Mouse (Mus musculus) heart, embryonic 13.5 days (tissue): ENCODE measurements around the gene Msi2. TPM values are rescaled to one million over a fixed set of nuclear protein-coding genes. Genes with fewer than 3 reads are reported as not detected.

ENCODE experiments used
- ATAC-seq: fragments of 200-750 bp; cut with Nextera tagmentation; 2 replicates; pipeline ENCODE4 v1.8.0; 2017; ENCODE audit warnings: moderate TSS enrichment; ENCODE audit not compliant: insufficient number of reproducible peaks, low FRiP score, low TSS enrichment; ENCODE audit errors: extremely low read depth
- H3K27ac ChIP-seq: fragments of 300-500 bp; sonication (generic); replicated peaks from 2 replicates; pipeline ENCODE4 v1.5.1; 2015; ENCODE audit warnings: moderate library complexity, mild to moderate bottlenecking, inconsistent platforms
- H3K27me3 ChIP-seq: fragments of 300-500 bp; sonication (generic); replicated peaks from 2 replicates; pipeline ENCODE4 v1.6.1; 2015; ENCODE audit warnings: mild to moderate bottlenecking, inconsistent platforms
- H3K36me3 ChIP-seq: fragments of 300-500 bp; sonication (generic); 2 replicates; pipeline ENCODE4 v1.6.1; 2015; ENCODE audit warnings: mild to moderate bottlenecking, inconsistent platforms
- H3K4me1 ChIP-seq: fragments of 300-500 bp; sonication (generic); 2 replicates; pipeline ENCODE4 v1.6.1; 2015; ENCODE audit warnings: inconsistent platforms
- H3K4me2 ChIP-seq: fragments of 300-500 bp; sonication (generic); 2 replicates; pipeline ENCODE4 v1.6.1; 2015; ENCODE audit warnings: inconsistent platforms, mild to moderate bottlenecking, moderate library complexity
- H3K4me3 ChIP-seq: fragments of 300-500 bp; sonication (generic); 2 replicates; pipeline ENCODE4 v1.5.1; 2015; ENCODE audit warnings: moderate library complexity, mild to moderate bottlenecking, inconsistent platforms
- H3K9ac ChIP-seq: fragments of 300-500 bp; sonication (generic); 2 replicates; pipeline ENCODE4 v1.6.1; 2015; ENCODE audit warnings: inconsistent platforms, mild to moderate bottlenecking, moderate library complexity
- H3K9me3 ChIP-seq: fragments of 300-500 bp; sonication (generic); 2 replicates; pipeline ENCODE4 v1.6.1; 2016; ENCODE audit warnings: inconsistent platforms
- WGBS: fragments of 180-500 bp; shearing (Covaris S2); methylation state at CpG from one replicate; pipeline ENCODE4 v1.1.7; 2015; ENCODE audit warnings: mixed read lengths; 5-methylcytosine and 5-hydroxymethylcytosine counted together
- polyA plus RNA-seq: library from polyadenylated mRNA; unstranded; fragments of >200 nt; fragmentation: Nextera tagmentation; extraction: Ambion mirVana; gene quantifications from 2 replicates; pipeline ENCODE4 v1.2.1, GENCODE M21; 2015

Gene Msi2
- polyA plus RNA-seq, 1 experiment from 2014 or later, result 16.2 TPM

DNA sequence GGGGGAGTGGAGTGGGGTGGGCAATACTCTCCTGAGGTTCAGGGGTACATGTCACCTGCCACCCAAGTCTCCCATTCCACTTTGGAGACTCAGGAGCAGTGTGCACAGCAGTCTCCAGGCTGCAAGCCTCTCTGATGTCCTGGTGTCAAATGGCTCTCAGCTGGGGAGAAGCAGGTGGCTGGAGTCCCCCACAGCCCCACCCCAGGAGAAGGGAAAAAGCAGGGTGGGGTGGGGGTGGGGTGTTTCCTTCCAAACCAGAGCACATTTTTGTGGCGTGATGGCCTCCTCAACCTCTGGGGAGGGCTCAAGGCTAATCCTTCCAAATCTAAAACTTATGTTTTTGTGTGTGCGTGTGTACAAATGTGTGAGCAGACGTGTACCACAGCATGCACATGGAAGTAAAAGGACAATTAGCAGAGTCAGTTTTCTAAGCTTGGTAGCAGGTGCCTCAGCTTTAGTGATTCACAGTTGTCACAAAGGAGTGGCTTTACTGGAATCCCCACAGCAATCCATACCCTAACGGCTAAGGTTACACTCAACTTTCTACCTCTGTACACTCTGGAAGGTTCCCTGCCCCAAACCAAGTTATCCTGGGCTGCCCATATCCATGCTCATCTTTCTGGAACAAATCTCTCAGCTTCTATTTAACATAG is 161.1 kb downstream of the Msi2 start:
- H3K4me2 ChIP-seq, result no peak overlapping the region
- H3K4me1 ChIP-seq, result peaks cover 97% of the 10 kb centered on the region
- no peak overlapping the region for H3K4me3 ChIP-seq
- ATAC-seq, result no peak
- no peaks in the 10 kb centered on the region for H3K36me3 ChIP-seq
- H3K27ac ChIP-seq, result peak overlapping the region; percentile 96
- H3K9me3 ChIP-seq, result no peaks in the 10 kb centered on the region
- H3K27me3 ChIP-seq, result no peaks in the 10 kb centered on the region
- H3K9ac ChIP-seq, result peak overlapping the region; percentile 41; the same call in 1 of the 2 replicates
- 65% methylated on average over 4 of the region's 4 CpGs for WGBS

DNA sequence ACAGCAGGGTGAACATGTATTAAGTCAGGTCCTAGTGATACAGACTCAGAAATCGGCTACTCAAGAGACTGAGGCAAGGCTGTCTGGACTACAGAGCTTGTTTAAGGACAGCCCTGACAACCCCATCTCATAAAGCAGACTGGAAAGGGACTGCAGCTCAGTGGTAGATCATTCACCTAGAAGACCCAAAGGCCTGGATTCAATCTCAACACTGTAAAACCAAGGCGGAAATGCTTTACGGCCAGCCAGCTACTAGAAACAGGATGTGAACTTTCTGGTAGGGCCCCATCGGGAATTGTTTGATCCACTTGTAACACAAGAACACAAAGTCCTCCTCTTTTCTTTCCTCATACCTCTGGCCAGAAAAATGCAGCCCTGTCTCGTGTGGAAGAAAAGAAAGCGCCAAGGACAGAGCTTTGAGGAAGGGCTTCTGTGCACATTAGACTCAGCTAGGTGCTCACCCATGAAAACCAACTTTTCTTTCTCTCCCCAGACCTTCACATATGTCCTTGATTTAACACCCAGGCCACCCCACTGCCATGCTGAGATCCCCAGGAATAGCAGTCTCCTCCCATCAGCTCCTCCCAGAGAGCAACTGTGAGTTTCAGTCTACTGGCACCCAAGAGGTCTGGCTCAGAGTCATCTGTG is 162.3 kb downstream of the Msi2 start:
- Histone ChIP-seq H3K27ac (peak overlapping the region; percentile 92), H3K4me3 (no peak overlapping the region), H3K36me3 (no peaks in the 10 kb centered on the region), H3K4me2 (peak overlapping the region; percentile 38), H3K9ac (peak overlapping the region; percentile 62), H3K9me3 (no peaks in the 10 kb centered on the region), H3K4me1 (peaks cover 97% of the 10 kb centered on the region), H3K27me3 (no peaks in the 10 kb centered on the region)
- ATAC-seq, result no peak
- WGBS, result 18% methylated on average over 6 of the region's 6 CpGs

DNA sequence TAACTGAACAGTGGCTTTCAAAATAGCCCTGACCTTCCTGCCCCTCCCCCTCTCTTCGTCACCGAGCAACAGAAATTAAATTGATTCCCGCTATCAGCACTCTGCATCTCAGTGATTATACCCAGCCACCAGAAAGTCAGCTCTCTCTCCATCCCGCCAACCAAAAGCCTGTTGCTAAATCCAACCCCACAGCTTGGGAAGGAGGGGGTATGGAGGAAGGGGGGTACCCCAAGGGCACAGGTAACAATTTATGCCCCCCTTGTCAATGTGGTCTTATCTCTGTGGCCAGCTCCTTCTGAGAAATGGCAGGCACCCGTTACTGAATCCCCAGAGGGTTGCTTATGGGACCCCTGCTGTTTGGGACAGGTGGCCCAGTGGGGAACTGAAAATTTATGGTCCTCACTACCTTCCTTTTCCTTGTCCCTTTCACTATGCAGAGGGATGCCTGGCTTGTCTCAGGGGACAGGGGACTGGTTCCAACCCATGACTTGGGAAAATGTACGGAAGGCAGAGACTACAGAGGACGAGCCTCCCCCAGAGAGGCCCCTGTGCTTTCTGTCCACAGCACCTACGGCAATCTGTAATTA is 163.0 kb downstream of the Msi2 start:
- H3K27me3 ChIP-seq, result no peaks in the 10 kb centered on the region
- no peaks in the 10 kb centered on the region for H3K9me3 ChIP-seq
- H3K36me3 ChIP-seq, result no peaks in the 10 kb centered on the region
- H3K4me3 ChIP-seq, result no peak overlapping the region
- ATAC-seq, result peak; percentile 26; the same call in 1 of the 2 replicates
- H3K4me2 ChIP-seq, result peak overlapping the region; percentile 38
- peak overlapping the region; percentile 92 for H3K27ac ChIP-seq
- peaks cover 97% of the 10 kb centered on the region for H3K4me1 ChIP-seq
- H3K9ac ChIP-seq, result peak overlapping the region; percentile 62
- 36% methylated on average over 8 of the region's 8 CpGs for WGBS

DNA sequence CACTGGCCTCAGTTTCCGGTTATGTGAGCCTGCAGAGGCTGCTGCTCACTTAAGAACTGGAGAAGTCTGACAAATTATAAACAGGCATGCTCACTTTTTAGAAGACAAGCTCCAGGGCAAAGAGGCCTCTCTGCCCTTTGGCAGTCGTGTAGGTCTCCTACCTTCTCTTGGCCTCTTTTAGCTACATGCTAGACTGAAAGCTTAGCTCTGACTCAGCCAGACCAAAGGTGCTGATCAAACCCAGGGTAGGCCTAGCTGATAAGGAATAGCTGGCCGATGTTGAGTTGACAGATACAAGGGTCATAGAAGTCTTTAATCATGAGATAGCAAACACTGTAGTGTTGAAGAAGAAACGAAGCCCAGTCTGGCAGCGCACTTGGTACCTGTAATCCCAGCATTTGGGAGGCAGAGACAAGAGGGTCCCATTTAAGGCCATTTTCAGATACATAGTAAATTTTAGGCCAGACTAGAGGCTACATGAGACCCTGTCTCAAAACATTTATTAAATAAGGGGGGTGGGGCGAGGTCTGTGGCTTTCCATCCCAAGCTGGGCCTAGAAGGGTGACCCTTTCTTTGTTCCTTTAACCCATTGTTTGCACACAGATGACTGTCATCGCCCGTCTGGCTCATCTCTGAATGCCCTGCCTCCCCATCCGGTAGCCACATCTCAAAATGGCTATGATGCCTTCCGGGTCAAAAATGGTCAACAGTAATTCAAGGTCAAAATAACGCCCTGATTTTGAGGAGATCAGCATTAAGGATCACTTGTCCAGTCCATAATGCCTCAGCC is 164.6 kb downstream of the Msi2 start:
- H3K9ac ChIP-seq, result peak overlapping the region; percentile 55
- no peaks in the 10 kb centered on the region for H3K36me3 ChIP-seq
- no peak for ATAC-seq
- H3K27me3 ChIP-seq, result no peaks in the 10 kb centered on the region
- H3K4me2 ChIP-seq, result no peak overlapping the region
- no peak overlapping the region for H3K4me3 ChIP-seq
- 44% methylated on average over 11 of the region's 11 CpGs for WGBS
- peak overlapping the region; percentile 92 for H3K27ac ChIP-seq
- H3K4me1 ChIP-seq, result peaks cover 97% of the 10 kb centered on the region
- H3K9me3 ChIP-seq, result no peaks in the 10 kb centered on the region

DNA sequence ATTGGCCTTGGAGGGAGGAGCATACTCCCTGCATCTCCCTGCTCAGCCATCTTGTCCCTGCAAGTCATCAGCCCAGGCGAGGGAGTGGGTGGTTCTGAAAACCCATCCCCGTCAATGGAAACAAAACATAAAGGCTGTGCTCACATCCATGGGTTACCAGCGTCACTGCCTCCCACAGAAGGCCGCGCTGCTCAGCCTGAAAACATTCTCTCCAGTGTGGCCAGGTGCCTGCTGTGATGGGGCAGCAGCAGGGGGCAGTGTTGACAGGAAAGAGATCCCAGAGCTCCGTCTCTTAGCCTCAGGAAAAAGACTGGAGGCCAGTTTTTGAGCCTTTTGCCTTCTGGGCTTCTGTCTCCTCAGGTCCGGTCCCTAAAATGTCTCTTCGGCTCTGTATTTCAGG is 165.3 kb downstream of the Msi2 start:
- no peak for ATAC-seq
- no peaks in the 10 kb centered on the region for H3K36me3 ChIP-seq
- no peaks in the 10 kb centered on the region for H3K9me3 ChIP-seq
- H3K4me1 ChIP-seq, result peaks cover 97% of the 10 kb centered on the region
- peak overlapping the region; percentile 92 for H3K27ac ChIP-seq
- no peaks in the 10 kb centered on the region for H3K27me3 ChIP-seq
- no peak overlapping the region for H3K4me2 ChIP-seq
- no peak overlapping the region for H3K4me3 ChIP-seq
- WGBS, result 17% methylated on average over 8 of the region's 8 CpGs
- H3K9ac ChIP-seq, result peak overlapping the region; percentile 55

DNA sequence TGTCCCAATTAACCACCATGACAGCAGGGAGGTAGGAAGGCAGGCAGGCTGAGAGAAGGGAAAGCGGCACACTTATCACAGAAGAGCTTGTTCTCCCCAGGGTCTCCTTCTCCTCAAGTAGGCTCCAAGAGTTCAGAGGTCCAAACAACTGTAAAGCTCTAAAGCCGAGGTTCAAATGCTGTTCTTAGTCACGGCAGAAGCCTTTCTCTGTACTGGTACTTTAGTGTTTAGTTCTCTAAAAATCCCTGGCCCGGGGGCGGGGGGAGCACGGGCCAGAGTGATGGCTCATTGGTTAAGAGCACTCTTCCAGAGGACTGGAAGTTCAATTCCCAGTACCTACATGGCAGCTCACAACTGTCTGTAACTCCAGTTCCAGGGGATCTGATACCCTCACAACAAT is 165.9 kb downstream of the Msi2 start:
- Histone ChIP-seq H3K4me3 (no peak overlapping the region), H3K27ac (peak overlapping the region; percentile 92), H3K9me3 (no peaks in the 10 kb centered on the region), H3K36me3 (no peaks in the 10 kb centered on the region), H3K9ac (0 out of 2 replicates have a peak overlapping the region, but pooled peaks have one; percentile 17), H3K4me1 (peaks cover 97% of the 10 kb centered on the region), H3K27me3 (no peaks in the 10 kb centered on the region), H3K4me2 (no peak overlapping the region)
- ATAC-seq, result no peak
- WGBS, result 70% methylated on average over 6 of the region's 6 CpGs

DNA sequence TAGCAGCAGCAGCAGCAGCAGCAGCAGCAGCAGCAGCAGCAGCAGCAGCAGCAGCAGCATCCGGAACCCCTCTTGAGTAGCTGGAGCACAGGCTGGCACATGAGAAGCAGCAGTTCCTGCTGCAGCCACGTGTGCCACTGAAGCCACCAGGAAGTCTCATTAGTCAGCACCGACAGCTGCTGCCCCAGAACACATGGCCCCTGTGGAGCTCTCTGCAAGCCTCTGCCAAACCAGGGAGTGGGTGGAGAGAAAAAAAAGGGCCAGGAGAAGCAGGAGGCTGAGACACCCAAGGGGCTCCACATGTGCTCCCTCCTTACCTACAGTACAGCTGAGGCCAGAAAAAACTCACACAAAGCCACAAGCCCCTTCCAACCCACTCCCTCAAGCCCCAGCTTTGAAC is 167.3 kb downstream of the Msi2 start:
- H3K9ac ChIP-seq, result peak overlapping the region; percentile 56
- H3K4me1 ChIP-seq, result peaks cover 94% of the 10 kb centered on the region

DNA sequence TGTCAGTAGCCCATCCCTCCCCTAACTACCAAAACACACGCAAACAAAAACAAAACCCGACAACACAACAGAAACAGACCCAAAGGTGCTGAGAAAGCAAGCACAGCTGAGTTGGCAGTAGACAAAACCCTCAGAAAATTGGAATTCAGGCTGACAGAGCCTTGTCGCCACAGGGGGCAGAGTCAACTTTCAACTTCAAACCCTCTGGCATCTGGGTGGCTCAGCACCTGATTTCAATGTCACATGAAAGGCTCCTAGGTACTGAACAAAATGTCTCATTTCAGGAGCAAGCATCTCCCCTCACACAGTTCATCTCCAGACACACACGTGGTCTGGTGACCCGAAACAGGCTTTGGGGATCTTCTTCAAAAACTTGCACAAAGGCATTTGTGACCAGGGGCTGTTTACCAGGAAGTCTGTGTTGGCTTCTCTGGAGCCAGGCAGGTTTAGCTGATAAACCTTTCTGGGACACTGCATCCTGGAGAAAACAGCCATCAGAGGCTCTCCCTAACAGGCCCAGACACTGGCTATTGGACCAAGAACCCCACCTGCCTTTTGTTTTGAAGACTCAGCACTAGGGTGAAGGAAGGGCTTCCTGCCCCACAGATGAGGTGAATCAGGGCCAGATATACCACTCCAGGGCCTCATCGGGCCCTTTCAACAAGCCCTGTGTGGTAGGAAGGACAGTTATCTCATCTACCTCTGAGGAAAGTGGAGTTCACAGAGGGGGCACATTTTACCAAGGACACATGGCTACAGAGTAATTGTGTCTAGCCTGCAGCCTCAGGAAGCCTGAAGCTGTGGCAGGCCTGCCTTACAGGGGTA is 168.0 kb downstream of the Msi2 start:
- 46% methylated on average over 6 of the region's 6 CpGs for WGBS
- Histone ChIP-seq H3K27ac (peak overlapping the region; percentile 92), H3K36me3 (no peaks in the 10 kb centered on the region), H3K9ac (peak overlapping the region; percentile 56), H3K4me1 (peaks cover 93% of the 10 kb centered on the region), H3K4me3 (no peak overlapping the region), H3K9me3 (no peaks in the 10 kb centered on the region), H3K4me2 (no peak overlapping the region), H3K27me3 (no peaks in the 10 kb centered on the region)
- ATAC-seq, result no peak

More for the DNA sequence above, 167.3 kb downstream of the Msi2 start:
- Histone ChIP-seq H3K9me3 (no peaks in the 10 kb centered on the region), H3K4me3 (no peak overlapping the region), H3K27me3 (no peaks in the 10 kb centered on the region), H3K27ac (peak overlapping the region; percentile 92), H3K4me2 (no peak overlapping the region; the same call in 1 of the 2 replicates), H3K36me3 (no peaks in the 10 kb centered on the region)
- no peak for ATAC-seq
- 6% methylated on average over 3 of the region's 3 CpGs for WGBS

DNA sequence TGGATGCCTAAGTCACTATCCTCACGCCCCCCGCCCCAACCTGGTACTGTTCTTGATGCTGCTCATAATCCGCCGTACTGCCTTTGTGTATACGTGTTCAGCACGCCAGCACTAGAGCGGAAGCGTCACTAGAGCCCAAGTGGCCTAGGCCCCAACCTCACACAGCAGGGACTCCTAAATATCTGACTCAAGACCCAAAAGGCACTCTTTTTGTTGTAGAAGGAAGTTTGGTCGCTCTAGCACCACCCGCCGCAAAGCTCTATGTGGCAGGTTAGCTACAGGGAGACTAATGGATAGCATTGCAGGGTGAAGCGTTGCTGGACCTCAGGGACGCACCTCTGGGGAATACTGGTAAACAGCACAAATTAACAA is 168.8 kb downstream of the Msi2 start:
- no peak overlapping the region for H3K4me3 ChIP-seq
- no peaks in the 10 kb centered on the region for H3K36me3 ChIP-seq
- H3K27me3 ChIP-seq, result no peaks in the 10 kb centered on the region
- H3K4me1 ChIP-seq, result peaks cover 90% of the 10 kb centered on the region
- H3K9me3 ChIP-seq, result no peaks in the 10 kb centered on the region
- 88% methylated on average over 13 of the region's 13 CpGs for WGBS
- no peak overlapping the region for H3K4me2 ChIP-seq
- peak overlapping the region; percentile 13; the same call in 1 of the 2 replicates for H3K27ac ChIP-seq
- peak overlapping the region; percentile 19; the same call in 1 of the 2 replicates for H3K9ac ChIP-seq
- ATAC-seq, result no peak

DNA sequence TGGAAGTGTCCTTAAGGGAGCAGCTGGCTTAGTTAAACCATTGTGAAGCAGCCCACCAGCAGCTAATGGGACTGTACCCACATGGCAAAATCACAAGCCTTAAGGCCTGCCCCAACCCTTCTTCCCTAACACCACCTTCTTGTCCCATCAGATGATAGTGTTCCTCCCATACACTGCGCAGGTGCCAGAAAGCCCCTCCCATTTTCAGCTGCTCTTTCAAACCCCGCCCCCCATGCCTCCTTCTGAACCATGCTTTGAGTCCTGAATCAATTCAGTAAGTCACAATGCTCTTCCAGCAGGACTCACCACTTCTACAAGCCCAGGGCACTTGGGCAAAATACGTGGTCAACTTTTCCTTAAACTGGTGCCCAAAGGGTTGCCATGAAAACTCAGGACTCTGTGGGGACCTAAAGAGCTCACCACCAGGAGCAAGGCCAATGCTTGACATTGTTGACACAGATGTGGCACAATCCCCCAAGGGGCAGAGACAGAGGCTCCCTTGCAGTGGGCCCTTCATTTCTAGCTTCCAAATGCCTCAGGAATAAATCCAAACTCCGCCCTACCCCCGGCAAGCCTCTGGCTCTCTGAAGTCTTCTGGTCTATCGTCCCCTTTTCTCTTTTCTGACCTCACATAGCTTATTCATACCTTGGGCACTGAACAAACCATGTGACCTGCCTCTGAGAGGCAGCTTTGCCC is 169.3 kb downstream of the Msi2 start:
- ATAC-seq, result no peak
- Histone ChIP-seq H3K4me1 (peaks cover 88% of the 10 kb centered on the region), H3K36me3 (no peaks in the 10 kb centered on the region), H3K9ac (peak overlapping the region; percentile 19; the same call in 1 of the 2 replicates), H3K4me2 (no peak overlapping the region), H3K9me3 (no peaks in the 10 kb centered on the region), H3K4me3 (no peak overlapping the region), H3K27me3 (no peaks in the 10 kb centered on the region), H3K27ac (peak overlapping the region; percentile 13; the same call in 1 of the 2 replicates)
- 74% methylated on average over 6 of the region's 6 CpGs for WGBS
